Mouse (Mus musculus) kidney, postnatal 10 days (tissue): ENCODE results near the gene Nubp2.

Source experiments
- DNase-seq: peaks from one replicate; pipeline ENCODE4 v3.0.0; 2021; ENCODE audit warnings: mixed read lengths

The Nubp2 gene

GRCm38 (mm10) chr17:24886134-24886931 lies at the start of gene Nubp2, which contains the start of gene Spsb3:
Gene Nubp2 (minus strand): TSS chr17:24886349.
Gene Spsb3 (plus strand): TSS chr17:24886643.
- DNase-seq: peak; percentile 99

GRCm38 (mm10) chr17:24935666-24936065 lies 49.5 kb upstream of the Nubp2 start:
- DNase-seq: no peak

GRCm38 (mm10) chr17:24934926-24935325 lies 48.8 kb upstream of the Nubp2 start:
- DNase-seq: no peak

- no peak for DNase-seq
Observed at GRCm38 (mm10) chr17:24933163-24933562, 47.0 kb upstream of the Nubp2 start.

- no peak for DNase-seq
Observed at GRCm38 (mm10) chr17:24932431-24932830, 46.3 kb upstream of the Nubp2 start.

- DNase-seq: no peak
Observed at GRCm38 (mm10) chr17:24929506-24929905, 43.4 kb upstream of the Nubp2 start.

GRCm38 (mm10) chr17:24923246-24923645 lies 37.1 kb upstream of the Nubp2 start:
- no peak for DNase-seq

- DNase-seq: no peak
Observed at GRCm38 (mm10) chr17:24913984-24914383, 27.8 kb upstream of the Nubp2 start.

- DNase-seq: no peak
Observed at GRCm38 (mm10) chr17:24907591-24907990, 21.4 kb upstream of the Nubp2 start.

GRCm38 (mm10) chr17:24903767-24904166 lies 17.6 kb upstream of the Nubp2 start:
- DNase-seq: no peak

- peak; percentile 65 for DNase-seq
Observed at GRCm38 (mm10) chr17:24902671-24903474, 16.7 kb upstream of the Nubp2 start.

- DNase-seq: no peak
Observed at GRCm38 (mm10) chr17:24902124-24902523, 16.0 kb upstream of the Nubp2 start.

GRCm38 (mm10) chr17:24900014-24900413 lies 13.9 kb upstream of the Nubp2 start:
- peak; percentile 11 for DNase-seq

- no peak for DNase-seq
Observed at GRCm38 (mm10) chr17:24899153-24899552, 13.0 kb upstream of the Nubp2 start.

GRCm38 (mm10) chr17:24898041-24898854 lies 12.1 kb upstream of the Nubp2 start:
- peak; percentile 11 for DNase-seq

- DNase-seq: peak; percentile 9
Observed at GRCm38 (mm10) chr17:24897600-24897999, 11.5 kb upstream of the Nubp2 start.

- peak; percentile 24 for DNase-seq
Observed at GRCm38 (mm10) chr17:24896993-24897269, 10.8 kb upstream of the Nubp2 start.

GRCm38 (mm10) chr17:24896241-24896992 lies 10.3 kb upstream of the Nubp2 start, which contains the start of gene Nme3:
Gene Nme3 (plus strand): TSS chr17:24896500.
- peak; percentile 91 for DNase-seq

- peak; percentile 30 for DNase-seq
Observed at GRCm38 (mm10) chr17:24895571-24896240, 9.6 kb upstream of the Nubp2 start.

- peak; percentile 90 for DNase-seq
Observed at GRCm38 (mm10) chr17:24894995-24895547, 8.9 kb upstream of the Nubp2 start, which contains the start of the genes Eme2 and Mrps34. Gene Eme2 (minus strand): TSS chr17:24895087. Gene Mrps34 (plus strand): TSS chr17:24895116.
